Mouse (Mus musculus) brain, embryonic 14.5 days (tissue): ENCODE data around the gene 4930518I15Rik.

Experiments
- CTCF ChIP-seq: fragments of 200-500 bp; IDR thresholded peaks from 2 replicates; pipeline ENCODE4 v1.5.1; 2012; ENCODE audit warnings: inconsistent platforms, mild to moderate bottlenecking, moderate library complexity, borderline replicate concordance; ENCODE audit not compliant: insufficient read depth, insufficient read length; ENCODE audit errors: extremely low read depth
- POLR2A ChIP-seq: fragments of 200-500 bp; IDR thresholded peaks from 2 replicates; pipeline ENCODE4 v1.6.1; 2012; ENCODE audit warnings: mild to moderate bottlenecking, inconsistent platforms, borderline replicate concordance; ENCODE audit not compliant: poor library complexity, insufficient read depth, insufficient read length, severe bottlenecking; ENCODE audit errors: extremely low read depth

DNA sequence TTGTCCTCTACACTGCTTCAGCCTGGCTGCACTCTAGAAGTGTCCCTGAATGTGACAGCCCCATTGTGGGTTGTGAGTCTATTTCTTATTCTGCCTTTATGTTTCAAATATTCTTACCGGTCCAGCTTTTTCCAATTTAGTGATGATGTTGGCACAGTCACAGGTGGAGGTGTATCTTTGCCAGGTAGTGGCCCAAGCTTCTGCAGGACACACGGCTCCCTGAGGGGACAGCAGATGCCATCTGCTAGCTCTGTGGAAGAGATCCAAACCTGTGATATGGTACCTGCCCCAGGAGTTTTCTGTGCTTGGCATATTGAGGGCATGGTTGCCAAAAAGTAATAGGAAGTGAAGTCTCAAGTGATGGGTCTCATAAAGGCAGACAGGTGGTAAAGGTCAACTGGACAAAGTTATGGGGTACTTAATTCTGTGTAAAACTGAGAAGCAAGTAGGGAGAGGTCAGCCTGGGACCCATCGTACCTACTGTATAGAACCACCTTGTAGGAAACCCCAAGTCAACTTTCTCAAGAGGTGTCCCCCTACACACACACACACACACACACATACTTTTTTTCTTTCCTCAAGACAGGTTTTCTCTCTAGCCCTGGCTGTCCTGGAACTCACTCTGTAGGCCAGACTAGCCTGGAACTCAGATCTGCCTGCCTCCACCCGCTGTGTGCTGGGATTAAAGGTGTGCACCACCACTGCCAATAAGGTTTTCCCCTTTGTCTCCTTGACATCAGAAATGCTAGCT, 17.2 kb upstream of the 4930518I15Rik start:
- TF ChIP-seq CTCF (no peak), POLR2A (no peak)
